Mouse (Mus musculus) liver, postnatal 0 days (tissue): ENCODE measurements around the gene Armh2. TPM values are rescaled to one million over a fixed set of nuclear protein-coding genes. Genes with fewer than 3 reads are reported as not detected.

Experiments used
- ATAC-seq: fragments of 200-750 bp; cut with Nextera tagmentation; 2 replicates; pipeline ENCODE4 v1.8.0; 2017; ENCODE audit warnings: mild to moderate bottlenecking, moderate library complexity
- DNase-seq: peaks from one replicate; pipeline ENCODE4 v3.0.0-alpha.2; 2016
- H3K27ac ChIP-seq: fragments of 300-500 bp; sonication (generic); 2 replicates; pipeline ENCODE4 v1.5.1; 2014; ENCODE audit warnings: antibody characterized with exemption, moderate library complexity, mild to moderate bottlenecking, low read depth
- H3K27me3 ChIP-seq: fragments of 300-500 bp; sonication (generic); 2 replicates; pipeline ENCODE4 v1.6.1; 2014; ENCODE audit warnings: low read length, control low read depth, mixed read lengths; ENCODE audit not compliant: insufficient read depth
- H3K36me3 ChIP-seq: fragments of 300-500 bp; sonication (generic); replicated peaks from 2 replicates; pipeline ENCODE4 v1.6.1; 2014; ENCODE audit warnings: mild to moderate bottlenecking, control low read depth, low read length, moderate library complexity, mixed read lengths; ENCODE audit not compliant: insufficient read depth
- H3K4me1 ChIP-seq: fragments of 300-500 bp; sonication (generic); 2 replicates; pipeline ENCODE4 v1.6.1; 2014; ENCODE audit warnings: antibody characterized with exemption, mild to moderate bottlenecking, control low read depth; ENCODE audit not compliant: insufficient read depth
- H3K4me2 ChIP-seq: fragments of 300-500 bp; sonication (generic); 2 replicates; pipeline ENCODE4 v1.6.1; 2014; ENCODE audit warnings: low read depth, mild to moderate bottlenecking, low read length, moderate library complexity, mixed read lengths
- H3K4me3 ChIP-seq: fragments of 300-500 bp; sonication (generic); 2 replicates; pipeline ENCODE4 v1.5.1; 2014; ENCODE audit warnings: low read depth, low read length
- H3K9ac ChIP-seq: fragments of 300-500 bp; sonication (generic); replicated peaks from 2 replicates; pipeline ENCODE4 v1.6.1; 2014; ENCODE audit warnings: mild to moderate bottlenecking, moderate library complexity
- H3K9me3 ChIP-seq: fragments of 300-500 bp; sonication (generic); 2 replicates; pipeline ENCODE4 v1.6.1; 2016; ENCODE audit warnings: mild to moderate bottlenecking, control low read depth, low read length, mixed read lengths
- CTCF ChIP-seq: sonication (generic); IDR thresholded peaks from 2 replicates; pipeline ENCODE4 v1.5.1; 2016; ENCODE audit warnings: antibody characterized with exemption, low read depth
- EP300 ChIP-seq: IDR thresholded peaks from 2 replicates; pipeline ENCODE4 v1.6.1; 2016; ENCODE audit warnings: antibody characterized with exemption, low read depth, mild to moderate bottlenecking
- WGBS: fragments of 180-500 bp; shearing (Covaris S2); extraction: QIAGEN DNeasy Blood & Tissue Kit; methylation state at CpG from one replicate; pipeline ENCODE4 v1.1.7; 2014; ENCODE audit not compliant: insufficient replicate concordance; 5-methylcytosine and 5-hydroxymethylcytosine counted together
- polyA plus RNA-seq: library from polyadenylated mRNA; unstranded; fragments of >200 nt; fragmentation: Nextera tagmentation; extraction: Ambion mirVana; gene quantifications from 2 replicates; pipeline ENCODE4 v1.2.1, GENCODE M21; 2015

Gene Armh2
- polyA plus RNA-seq, 1 experiment from 2014 or later: not detected

GRCm38 (mm10) chr13:24712581-24713130 is 28.4 kb upstream of the Armh2 start:
- 68% methylated on average over 7 of the region's 7 CpGs for WGBS
- Histone ChIP-seq H3K4me1 (peaks cover 4% of the 10 kb centered on the region; the same call in 1 of the 2 replicates), H3K4me3 (no peak overlapping the region), H3K9ac (no peak overlapping the region), H3K9me3 (no peaks in the 10 kb centered on the region), H3K4me2 (no peak overlapping the region), H3K36me3 (no peaks in the 10 kb centered on the region; the same call in 1 of the 2 replicates), H3K27me3 (no peaks in the 10 kb centered on the region), H3K27ac (no peak overlapping the region)
- no peak for ATAC-seq
- no peak for DNase-seq
- TF ChIP-seq EP300: no peak
- no peak for TF ChIP-seq CTCF

GRCm38 (mm10) chr13:24713434-24714000 is 27.5 kb upstream of the Armh2 start:
- TF ChIP-seq EP300 (no peak), CTCF (peak; percentile 92)
- no peak overlapping the region for H3K9ac ChIP-seq
- no peaks in the 10 kb centered on the region for H3K9me3 ChIP-seq
- peaks cover 3% of the 10 kb centered on the region; the same call in 1 of the 2 replicates for H3K36me3 ChIP-seq
- no peak overlapping the region for H3K27ac ChIP-seq
- no peaks in the 10 kb centered on the region for H3K27me3 ChIP-seq
- no peak overlapping the region for H3K4me3 ChIP-seq
- DNase-seq (peak; percentile 86), ATAC-seq (peak; percentile 65)
- peaks cover 4% of the 10 kb centered on the region; the same call in 1 of the 2 replicates for H3K4me1 ChIP-seq
- H3K4me2 ChIP-seq: peak overlapping the region; percentile 50
- 34% methylated on average over 16 of the region's 16 CpGs for WGBS

GRCm38 (mm10) chr13:24714360-24714885 is 26.6 kb upstream of the Armh2 start:
- no peak overlapping the region for H3K4me3 ChIP-seq
- no peak overlapping the region for H3K9ac ChIP-seq
- H3K9me3 ChIP-seq: no peaks in the 10 kb centered on the region
- ATAC-seq (no peak), DNase-seq (no peak)
- H3K27ac ChIP-seq: no peak overlapping the region
- H3K27me3 ChIP-seq: no peaks in the 10 kb centered on the region
- H3K36me3 ChIP-seq: peaks cover 3% of the 10 kb centered on the region; the same call in 1 of the 2 replicates
- 82% methylated on average over 9 of the region's 9 CpGs for WGBS
- H3K4me2 ChIP-seq: no peak overlapping the region
- no peak for TF ChIP-seq CTCF
- no peak for TF ChIP-seq EP300
- H3K4me1 ChIP-seq: peaks cover 4% of the 10 kb centered on the region; the same call in 1 of the 2 replicates

- no peak overlapping the region for H3K4me2 ChIP-seq
- DNase-seq (no peak), ATAC-seq (no peak)
- no peaks in the 10 kb centered on the region for H3K9me3 ChIP-seq
- no peak overlapping the region for H3K9ac ChIP-seq
- peaks cover 4% of the 10 kb centered on the region; the same call in 1 of the 2 replicates for H3K4me1 ChIP-seq
- 76% methylated on average over 5 of the region's 5 CpGs for WGBS
- TF ChIP-seq CTCF (no peak), EP300 (no peak)
- 0 out of 2 replicates have a peak, but pooled peaks cover 3% of the 10 kb centered on the region for H3K36me3 ChIP-seq
- no peak overlapping the region for H3K27ac ChIP-seq
- H3K27me3 ChIP-seq: no peaks in the 10 kb centered on the region
- no peak overlapping the region for H3K4me3 ChIP-seq
Measured at GRCm38 (mm10) chr13:24715601-24716000, 25.4 kb upstream of the Armh2 start.

GRCm38 (mm10) chr13:24716441-24716840 is 24.6 kb upstream of the Armh2 start:
- ATAC-seq (no peak), DNase-seq (no peak)
- Histone ChIP-seq H3K4me3 (no peak overlapping the region), H3K27me3 (no peaks in the 10 kb centered on the region), H3K4me1 (peaks cover 4% of the 10 kb centered on the region; the same call in 1 of the 2 replicates), H3K27ac (no peak overlapping the region), H3K4me2 (no peak overlapping the region), H3K9me3 (no peaks in the 10 kb centered on the region), H3K36me3 (0 out of 2 replicates have a peak, but pooled peaks cover 3% of the 10 kb centered on the region), H3K9ac (no peak overlapping the region)
- TF ChIP-seq CTCF (no peak), EP300 (no peak)
- 71% methylated on average over 9 of the region's 9 CpGs for WGBS

GRCm38 (mm10) chr13:24717677-24718076 is 23.4 kb upstream of the Armh2 start:
- no peak overlapping the region for H3K27ac ChIP-seq
- H3K9ac ChIP-seq: no peak overlapping the region
- H3K4me2 ChIP-seq: no peak overlapping the region
- ATAC-seq: no peak
- 61% methylated on average over 7 of the region's 7 CpGs for WGBS
- 0 out of 2 replicates have a peak, but pooled peaks cover 3% of the 10 kb centered on the region for H3K36me3 ChIP-seq
- no peak for TF ChIP-seq EP300
- no peak for TF ChIP-seq CTCF
- no peaks in the 10 kb centered on the region for H3K9me3 ChIP-seq
- H3K27me3 ChIP-seq: no peaks in the 10 kb centered on the region
- no peak for DNase-seq
- peaks cover 4% of the 10 kb centered on the region; the same call in 1 of the 2 replicates for H3K4me1 ChIP-seq
- H3K4me3 ChIP-seq: no peak overlapping the region
